In genomic region chr2:4017528-4018288, GRCm38 (mm10) we compare ENCODE assay signal across 8 mouse cellular contexts. TPM values are rescaled to one million over a fixed set of nuclear protein-coding genes. Genes with fewer than 3 reads are reported as not detected.
DNase-seq lines count a peak whose midpoint lies in the region; ATAC-seq lines count a peak whose summit lies in the region.

Gene Frmd4a (plus strand): TSS chr2:4017717.

- H3K4me3 ChIP-seq in heart, embryonic 11.5 days (ENCODE audit: low read depth, low read length), result no peak within 1 kb of the TSS
- H3K4me3 ChIP-seq in midbrain, embryonic 13.5 days (replicated peaks), result peak within 1 kb of the TSS; percentile 14; the same call in 1 of the 2 replicates

- whole genome bisulfite sequencing in heart, embryonic 11.5 days (ENCODE audit: insufficient replicate concordance), result 37% methylated on average over 8 of the region's 8 CpGs
- WGBS in midbrain, embryonic 13.5 days, result 46% methylated on average over 8 of the region's 8 CpGs

- H3K4me1 ChIP-seq in heart, embryonic 11.5 days (ENCODE audit: control insufficient read depth, insufficient read depth, low read length), result peaks cover 3% of the 10 kb centered on the region
- peaks cover 23% of the 10 kb centered on the region for H3K4me1 ChIP-seq in midbrain, embryonic 13.5 days (replicated peaks)

- H3K36me3 ChIP-seq in heart, embryonic 11.5 days (ENCODE audit: control insufficient read depth, insufficient read depth, low read length), result no peaks in the 10 kb centered on the region
- H3K36me3 ChIP-seq in midbrain, embryonic 13.5 days, result no peaks in the 10 kb centered on the region

- H3K27ac ChIP-seq in heart, embryonic 11.5 days (ENCODE audit: low read depth, low read length), result no peak within 1 kb of the TSS
- peak within 1 kb of the TSS; percentile 64 for H3K27ac ChIP-seq in midbrain, embryonic 13.5 days

- peak; percentile 17 to 36 for DNase-seq in kidney, postnatal 4 days
- no peak for DNase-seq in kidney, adult 9 months
- DNase-seq in layer of hippocampus, postnatal 10 days (ENCODE audit: low spot score in 2 of 2), result peak; percentile 44 to 45
- no peak for DNase-seq in spleen, postnatal 14 days (ENCODE audit: low spot score in 2 of 2)
- DNase-seq in thymus, adult 18-20 months, result no peak

- ATAC-seq in common myeloid progenitor, adult 5-6 weeks (replicated peaks; ENCODE audit: low read depth, poor library complexity, severe bottlenecking), result no peak
- ATAC-seq in heart, embryonic 11.5 days (replicated peaks; ENCODE audit: insufficient number of reproducible peaks, low FRiP score, low TSS enrichment), result no peak
- peak; percentile 40; the same call in 1 of the 2 replicates for ATAC-seq in midbrain, embryonic 13.5 days

- no peaks in the 10 kb centered on the region for H3K27me3 ChIP-seq in heart, embryonic 11.5 days (ENCODE audit: control insufficient read depth, insufficient read depth, low read length)
- H3K27me3 ChIP-seq in midbrain, embryonic 13.5 days, result no peaks in the 10 kb centered on the region

- peak within 1 kb of the TSS; percentile 43 for H3K4me2 ChIP-seq in heart, embryonic 11.5 days
- H3K4me2 ChIP-seq in midbrain, embryonic 13.5 days (replicated peaks), result peak within 1 kb of the TSS; percentile 47

- no peaks in the 10 kb centered on the region for H3K9me3 ChIP-seq in heart, embryonic 11.5 days (replicated peaks; ENCODE audit: control insufficient read depth, low read length)
- H3K9me3 ChIP-seq in midbrain, embryonic 13.5 days, result no peaks in the 10 kb centered on the region

- no peak within 1 kb of the TSS for H3K9ac ChIP-seq in heart, embryonic 11.5 days (ENCODE audit: low read depth, low read length)
- no peak within 1 kb of the TSS; the same call in 1 of the 2 replicates for H3K9ac ChIP-seq in midbrain, embryonic 13.5 days (replicated peaks)

RNA-seq across cellular contexts. Expression of gene Frmd4a, which starts in this region (rescaled TPM):
- 25.6 and 26.3 TPM in 2 replicates for total RNA-seq in common myeloid progenitor, adult 5-6 weeks (2017)
- 21.1 and 28.8 TPM in 2 replicates for polyA plus RNA-seq in heart, embryonic 11.5 days (2014; fragmentation: Nextera tagmentation; extraction: Ambion mirVana)
- total RNA-seq in layer of hippocampus, postnatal 10 days (2021), result 100 to 1,000 TPM; 114 to 128 TPM
- polyA plus RNA-seq in midbrain, embryonic 13.5 days (2015; fragmentation: Nextera tagmentation; extraction: Ambion mirVana), result 54.2 and 57.1 TPM in 2 replicates

Comparison
In these comparisons a context has a peak if more than half of its experiments do, and no peak if none do; other contexts are left out.
1. DNase-seq: peak in kidney, postnatal 4 days (2 of 2) and layer of hippocampus, postnatal 10 days (2 of 2); none in kidney, adult 9 months (single experiment), spleen, postnatal 14 days (0 of 2) and thymus, adult 18-20 months (0 of 2).